Mouse (Mus musculus) forebrain, embryonic 15.5 days (tissue): ENCODE results near the gene Trub2. TPM values are rescaled to one million over a fixed set of nuclear protein-coding genes. Genes with fewer than 3 reads are reported as not detected.

ENCODE experiments used
- ATAC-seq: fragments of 200-750 bp; cut with Nextera tagmentation; replicated peaks from 2 replicates; pipeline ENCODE4 v1.8.0; 2017; ENCODE audit warnings: mild to moderate bottlenecking, moderate TSS enrichment, moderate library complexity
- H3K27ac ChIP-seq: fragments of 300-500 bp; sonication (generic); replicated peaks from 2 replicates; pipeline ENCODE4 v1.5.1; 2015; ENCODE audit warnings: mild to moderate bottlenecking, inconsistent platforms
- H3K27me3 ChIP-seq: fragments of 300-500 bp; sonication (generic); 2 replicates; pipeline ENCODE4 v1.6.1; 2015; ENCODE audit warnings: inconsistent platforms
- H3K36me3 ChIP-seq: fragments of 300-500 bp; sonication (generic); 2 replicates; pipeline ENCODE4 v1.6.1; 2015; ENCODE audit warnings: mild to moderate bottlenecking, inconsistent platforms
- H3K4me1 ChIP-seq: fragments of 300-500 bp; sonication (generic); 2 replicates; pipeline ENCODE4 v1.6.1; 2015; ENCODE audit warnings: inconsistent platforms
- H3K4me2 ChIP-seq: fragments of 300-500 bp; sonication (generic); replicated peaks from 2 replicates; pipeline ENCODE4 v1.6.1; 2015; ENCODE audit warnings: mild to moderate bottlenecking, inconsistent platforms
- H3K4me3 ChIP-seq: fragments of 300-500 bp; sonication (generic); 2 replicates; pipeline ENCODE4 v1.5.1; 2015; ENCODE audit warnings: mild to moderate bottlenecking, inconsistent platforms
- H3K9ac ChIP-seq: fragments of 300-500 bp; sonication (generic); replicated peaks from 2 replicates; pipeline ENCODE4 v1.6.1; 2015; ENCODE audit warnings: mild to moderate bottlenecking, inconsistent platforms
- H3K9me3 ChIP-seq: fragments of 300-500 bp; sonication (generic); 2 replicates; pipeline ENCODE4 v1.6.1; 2016; ENCODE audit warnings: inconsistent platforms
- WGBS: fragments of 180-500 bp; shearing (Covaris S2); methylation state at CpG from one replicate; pipeline ENCODE4 v1.1.7; 2015; ENCODE audit warnings: mixed read lengths; 5-methylcytosine and 5-hydroxymethylcytosine counted together
- polyA plus RNA-seq: library from polyadenylated mRNA; unstranded; fragments of >200 nt; fragmentation: Nextera tagmentation; extraction: Ambion mirVana; gene quantifications from 2 replicates; pipeline ENCODE4 v1.2.1, GENCODE M21; 2015

The Trub2 gene
- polyA plus RNA-seq, result 40.6 and 41.7 TPM in 2 replicates

GRCm38 (mm10) chr2:29787937-29788681, at the start of gene Trub2:
Trub2 (minus strand) TSS chr2:29788502.
- peak within 1 kb of the TSS; percentile 86 for H3K27ac ChIP-seq
- H3K9me3 ChIP-seq, result no peaks in the 10 kb centered on the region
- H3K4me1 ChIP-seq, result peaks cover 18% of the 10 kb centered on the region
- peak within 1 kb of the TSS; percentile 66 for H3K4me3 ChIP-seq
- H3K27me3 ChIP-seq, result no peaks in the 10 kb centered on the region
- peaks cover 34% of the 10 kb centered on the region for H3K36me3 ChIP-seq
- peak within 1 kb of the TSS; percentile 85 for H3K4me2 ChIP-seq
- peak; percentile 86 for ATAC-seq
- H3K9ac ChIP-seq, result peak within 1 kb of the TSS; percentile 73
- WGBS, result under 1% methylated on average over 45 of the region's 45 CpGs

GRCm38 (mm10) chr2:29835391-29835899, 47.1 kb upstream of the Trub2 start:
- no peaks in the 10 kb centered on the region for H3K27me3 ChIP-seq
- no peak overlapping the region for H3K4me2 ChIP-seq
- peaks cover 10% of the 10 kb centered on the region for H3K36me3 ChIP-seq
- H3K4me1 ChIP-seq, result 0 out of 2 replicates have a peak, but pooled peaks cover 3% of the 10 kb centered on the region
- no peak for ATAC-seq
- H3K27ac ChIP-seq, result peak overlapping the region; percentile 32; the same call in 1 of the 2 replicates
- H3K9ac ChIP-seq, result no peak overlapping the region
- H3K9me3 ChIP-seq, result no peaks in the 10 kb centered on the region
- no peak overlapping the region for H3K4me3 ChIP-seq
- WGBS, result 8% methylated on average over 2 of the region's 2 CpGs

DNA sequence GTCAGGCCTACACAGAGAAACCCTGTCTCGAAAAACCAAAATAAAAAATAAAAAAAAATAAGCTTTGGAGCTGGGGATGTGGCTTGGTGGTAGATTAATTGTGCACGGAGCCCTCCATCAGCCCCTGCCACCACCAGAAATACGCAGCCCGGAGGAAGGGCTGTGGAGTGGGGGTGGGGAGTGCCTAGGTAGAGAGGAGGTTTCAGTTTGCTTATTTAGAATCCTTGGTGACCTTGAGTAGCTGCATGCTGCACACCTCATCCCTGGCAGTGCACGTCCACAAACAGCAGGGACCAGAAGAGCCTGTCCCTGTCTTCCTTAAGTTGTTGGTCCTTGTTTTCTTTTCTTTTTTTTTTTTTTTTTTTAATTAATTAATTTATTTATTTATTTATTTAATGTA, 45.5 kb upstream of the Trub2 start:
- Histone ChIP-seq H3K4me2 (no peak overlapping the region), H3K4me3 (no peak overlapping the region), H3K27me3 (no peaks in the 10 kb centered on the region), H3K4me1 (0 out of 2 replicates have a peak, but pooled peaks cover 3% of the 10 kb centered on the region), H3K9ac (no peak overlapping the region), H3K36me3 (peaks cover 10% of the 10 kb centered on the region), H3K9me3 (no peaks in the 10 kb centered on the region), H3K27ac (no peak overlapping the region)
- no peak for ATAC-seq
- 97% methylated on average over 5 of the region's 5 CpGs for WGBS

DNA sequence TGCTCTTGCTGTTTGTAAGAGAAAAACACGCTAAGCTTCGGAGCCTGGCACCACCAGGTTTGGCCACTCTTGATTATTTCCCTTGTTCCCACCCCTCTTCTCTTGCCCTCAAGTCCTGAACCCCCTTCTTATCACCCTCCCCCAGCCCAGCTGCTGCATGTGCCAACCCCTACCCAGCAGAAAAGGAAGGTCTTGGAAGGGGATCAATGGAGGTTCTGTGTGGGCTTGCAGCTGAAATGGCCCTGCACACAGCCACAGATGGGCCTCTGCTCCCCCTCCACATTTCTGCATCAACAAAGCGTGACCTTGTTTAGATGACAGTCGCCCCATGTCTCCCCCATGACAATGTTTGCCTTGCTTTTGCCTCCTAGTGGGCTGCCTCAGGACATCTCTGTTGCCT, 42.8 kb upstream of the Trub2 start:
- no peak overlapping the region for H3K4me3 ChIP-seq
- H3K27me3 ChIP-seq, result no peaks in the 10 kb centered on the region
- H3K4me2 ChIP-seq, result no peak overlapping the region
- no peak overlapping the region for H3K9ac ChIP-seq
- no peak for ATAC-seq
- H3K4me1 ChIP-seq, result peaks cover 20% of the 10 kb centered on the region
- H3K27ac ChIP-seq, result no peak overlapping the region
- 86% methylated on average over 4 of the region's 4 CpGs for WGBS
- peaks cover 10% of the 10 kb centered on the region for H3K36me3 ChIP-seq
- H3K9me3 ChIP-seq, result no peaks in the 10 kb centered on the region

GRCm38 (mm10) chr2:29827709-29828024, 39.4 kb upstream of the Trub2 start:
- Histone ChIP-seq H3K27me3 (no peaks in the 10 kb centered on the region), H3K4me2 (peak overlapping the region; percentile 76), H3K4me1 (peaks cover 19% of the 10 kb centered on the region), H3K36me3 (peaks cover 2% of the 10 kb centered on the region), H3K4me3 (peak overlapping the region; percentile 93), H3K27ac (peak overlapping the region; percentile 49), H3K9ac (peak overlapping the region; percentile 73), H3K9me3 (no peaks in the 10 kb centered on the region)
- 6% methylated on average over 12 of the region's 12 CpGs for WGBS
- ATAC-seq, result no peak

DNA sequence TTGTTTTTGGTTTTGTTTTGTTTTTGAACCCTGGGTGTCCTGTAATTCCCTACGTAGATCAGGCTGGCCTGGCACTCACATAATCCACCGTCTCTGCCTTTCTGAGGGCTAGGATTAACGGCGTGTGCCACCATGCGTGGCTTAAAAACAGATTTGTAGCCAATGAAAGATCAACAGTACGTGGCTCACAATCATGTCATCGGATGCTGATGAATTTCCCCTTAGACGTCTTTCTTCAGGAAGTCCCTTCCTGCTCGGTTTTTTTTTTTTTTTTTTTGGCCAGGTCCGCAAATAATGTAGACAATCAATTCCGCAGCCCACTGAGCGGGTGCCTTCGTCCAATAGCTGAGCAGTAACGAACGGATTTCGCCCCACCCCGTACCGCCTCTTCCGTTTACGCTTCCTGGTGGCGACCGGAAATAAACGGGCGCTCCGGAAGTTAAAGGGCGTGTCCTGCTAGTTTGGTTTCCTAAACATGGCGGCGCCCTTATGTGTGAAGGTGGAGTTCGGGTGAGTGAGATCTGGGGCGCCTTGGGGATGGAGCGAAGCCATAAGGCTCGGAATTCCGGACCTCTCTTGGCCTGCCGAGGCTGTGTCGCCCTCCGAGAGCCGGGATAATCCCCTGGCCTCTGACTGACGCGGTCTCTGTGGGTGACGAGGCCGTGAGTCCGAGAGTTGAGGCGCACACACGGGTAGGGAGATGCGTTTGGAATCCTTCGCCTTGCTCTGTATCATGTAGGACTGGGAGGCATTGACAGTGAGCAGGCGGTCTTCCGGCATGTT, 38.8 kb upstream of the Trub2 start:
- WGBS, result under 1% methylated on average over 48 of the region's 48 CpGs
- H3K27me3 ChIP-seq, result no peaks in the 10 kb centered on the region
- H3K9ac ChIP-seq, result peak overlapping the region; percentile 82
- peaks cover 19% of the 10 kb centered on the region for H3K4me1 ChIP-seq
- peak; percentile 98 for ATAC-seq
- peak overlapping the region; percentile 97 for H3K27ac ChIP-seq
- no peaks in the 10 kb centered on the region for H3K9me3 ChIP-seq
- peak overlapping the region; percentile 93 for H3K4me3 ChIP-seq
- H3K4me2 ChIP-seq, result peak overlapping the region; percentile 76
- H3K36me3 ChIP-seq, result no peaks in the 10 kb centered on the region

DNA sequence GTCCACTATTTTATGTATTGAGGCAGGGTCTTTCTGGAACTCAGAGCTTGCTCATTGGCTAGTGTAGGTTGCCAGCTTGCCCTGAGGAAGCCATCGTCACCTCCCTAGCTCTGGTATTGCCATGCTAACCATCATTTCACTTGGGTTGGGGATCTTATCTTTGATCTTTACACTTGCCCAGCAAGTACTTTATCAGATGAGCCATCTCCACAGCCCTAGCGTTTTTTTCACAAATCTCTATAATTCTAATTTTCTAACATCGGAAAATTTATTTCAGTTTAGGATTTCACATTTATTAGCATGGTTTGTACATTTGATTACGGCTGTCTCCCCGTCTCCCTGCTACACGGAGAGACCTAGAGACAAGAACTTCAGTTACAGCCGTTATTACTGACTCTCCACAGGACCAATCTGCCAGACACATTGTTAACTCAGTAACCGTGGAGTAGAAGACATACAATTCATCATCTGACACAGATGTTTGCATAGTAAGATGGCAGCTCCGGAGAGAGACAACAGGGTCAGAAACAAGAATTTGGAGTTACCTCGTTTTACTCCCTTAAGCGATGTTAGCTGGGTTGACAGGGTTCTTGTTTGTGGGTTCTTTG, 38.1 kb upstream of the Trub2 start:
- H3K36me3 ChIP-seq, result no peaks in the 10 kb centered on the region
- peak overlapping the region; percentile 82 for H3K9ac ChIP-seq
- peak overlapping the region; percentile 97 for H3K27ac ChIP-seq
- WGBS, result 14% methylated on average over 11 of the region's 11 CpGs
- H3K9me3 ChIP-seq, result no peaks in the 10 kb centered on the region
- no peaks in the 10 kb centered on the region for H3K27me3 ChIP-seq
- peak; percentile 23; the same call in 1 of the 2 replicates for ATAC-seq
- peaks cover 19% of the 10 kb centered on the region for H3K4me1 ChIP-seq
- H3K4me2 ChIP-seq, result peak overlapping the region; percentile 57
- peak overlapping the region; percentile 93 for H3K4me3 ChIP-seq

DNA sequence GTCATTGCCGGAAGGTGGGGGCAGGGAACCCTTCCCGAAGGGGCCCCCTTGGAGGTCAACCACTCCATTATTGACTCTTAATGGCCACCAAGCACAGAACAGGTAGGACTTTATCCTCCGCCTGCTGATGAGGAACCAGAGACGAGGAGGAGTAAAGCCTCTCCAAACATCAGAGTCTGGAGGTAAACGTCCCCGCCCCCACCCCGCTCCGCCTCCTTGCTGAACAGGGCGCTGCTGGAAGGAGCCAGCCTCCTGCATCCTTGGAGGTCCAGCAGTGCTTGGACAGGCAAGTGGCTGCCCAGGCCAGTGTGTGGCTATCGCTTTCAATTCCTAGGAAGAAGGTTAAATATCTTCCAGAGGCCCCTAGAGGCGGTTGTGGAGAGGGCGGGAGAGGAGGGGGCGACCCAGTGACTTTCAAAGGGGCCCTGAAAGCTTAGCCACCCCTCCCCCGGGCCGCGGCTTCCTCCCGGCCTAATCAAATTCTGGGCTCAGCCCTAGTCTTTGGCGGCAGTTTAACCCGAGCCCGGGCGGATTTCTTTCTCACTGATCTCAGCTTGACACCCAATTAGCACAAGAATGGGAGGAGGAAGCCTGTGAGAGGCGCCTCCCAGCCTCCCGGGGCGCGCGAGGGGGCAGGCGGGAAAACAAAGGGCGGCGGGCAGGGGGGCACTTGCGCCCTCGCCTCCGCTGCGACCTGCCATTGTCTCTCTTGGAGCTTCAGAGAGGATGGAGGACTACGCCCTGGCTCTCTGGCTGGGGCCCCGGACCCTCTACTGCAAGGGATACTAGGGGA, 31.9 kb upstream of the Trub2 start, which contains the start of gene Urm1:
Gene Urm1 (plus strand): TSS at position 51 of the 793 bp plus-strand sequence.
- peak within 1 kb of the TSS; percentile 94 for H3K27ac ChIP-seq
- H3K4me1 ChIP-seq, result peaks cover 20% of the 10 kb centered on the region
- H3K4me3 ChIP-seq, result peak within 1 kb of the TSS; percentile 47
- WGBS, result 1% methylated on average over 35 of the region's 35 CpGs
- H3K9ac ChIP-seq, result peak within 1 kb of the TSS; percentile 66
- H3K9me3 ChIP-seq, result no peaks in the 10 kb centered on the region
- ATAC-seq, result peak; percentile 72
- peak within 1 kb of the TSS; percentile 85 for H3K4me2 ChIP-seq
- peaks cover 18% of the 10 kb centered on the region for H3K36me3 ChIP-seq
- no peaks in the 10 kb centered on the region for H3K27me3 ChIP-seq

GRCm38 (mm10) chr2:29819363-29819762, 31.1 kb upstream of the Trub2 start:
- Histone ChIP-seq H3K36me3 (peaks cover 25% of the 10 kb centered on the region), H3K27ac (peak overlapping the region; percentile 94), H3K9ac (no peak overlapping the region), H3K9me3 (no peaks in the 10 kb centered on the region), H3K4me2 (peak overlapping the region; percentile 85), H3K4me3 (no peak overlapping the region), H3K4me1 (peaks cover 20% of the 10 kb centered on the region), H3K27me3 (no peaks in the 10 kb centered on the region)
- WGBS, result 18% methylated on average over 2 of the region's 2 CpGs
- ATAC-seq, result no peak

DNA sequence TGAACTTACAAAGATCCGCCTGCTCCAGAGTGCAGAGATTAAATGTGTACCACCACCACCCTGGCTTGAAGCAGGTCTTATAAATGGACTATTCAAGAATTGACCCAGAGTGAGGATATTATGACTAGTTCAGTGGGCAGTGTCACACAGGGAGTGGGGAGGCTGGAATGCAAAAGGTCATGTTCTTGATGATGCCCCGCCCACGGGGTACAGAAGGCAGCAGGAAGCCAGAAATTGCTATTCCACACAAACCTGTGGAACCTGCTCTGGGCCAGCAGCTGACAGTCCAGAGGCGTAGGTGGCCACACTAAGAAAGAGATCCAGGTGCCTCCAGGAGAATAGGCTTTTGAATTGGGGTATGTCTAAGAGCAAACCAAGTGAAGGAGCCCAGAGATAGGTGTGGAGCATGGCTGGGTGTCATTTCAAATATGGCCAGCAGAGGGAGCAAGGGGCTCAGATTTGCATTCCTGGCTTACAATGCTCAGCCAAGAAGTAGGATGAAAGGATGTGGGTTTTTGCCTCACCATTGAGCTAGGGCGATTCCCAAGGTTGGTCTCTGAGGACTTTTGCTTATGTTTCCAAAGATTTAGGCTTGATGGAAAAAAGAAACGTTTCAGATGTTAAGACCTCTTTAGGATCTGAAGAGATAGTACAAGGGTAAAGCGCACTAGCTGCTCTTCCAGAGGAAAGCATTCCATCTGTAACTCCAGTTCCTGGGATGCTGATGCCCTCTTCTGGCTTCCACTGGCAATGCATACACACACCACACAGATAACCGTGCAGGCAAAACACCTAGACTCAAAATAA, 29.3 kb upstream of the Trub2 start:
- peaks cover 42% of the 10 kb centered on the region for H3K36me3 ChIP-seq
- H3K4me3 ChIP-seq, result peak overlapping the region; percentile 20
- peaks cover 20% of the 10 kb centered on the region for H3K4me1 ChIP-seq
- peak; percentile 72 for ATAC-seq
- no peak overlapping the region for H3K9ac ChIP-seq
- WGBS, result 35% methylated on average over 8 of the region's 8 CpGs
- H3K27me3 ChIP-seq, result no peaks in the 10 kb centered on the region
- no peaks in the 10 kb centered on the region for H3K9me3 ChIP-seq
- peak overlapping the region; percentile 34; the same call in 1 of the 2 replicates for H3K4me2 ChIP-seq
- peak overlapping the region; percentile 87 for H3K27ac ChIP-seq
